Mouse (Mus musculus): ENCODE measurements at regions not wholly inside any gene's neighbourhood (a gene's known extent, or its start where the extent isn't known, plus 50 kb on each side); places are given as distances from the start of the nearest gene placed in this dataset.

GRCm38 (mm10) chr10:43794587-43794986, 107.0 kb downstream of the Qrsl1 start:
- no peak for DNase-seq

GRCm38 (mm10) chr10:43800077-43800476, 101.5 kb downstream of the Qrsl1 start:
- DNase-seq, result no peak

GRCm38 (mm10) chr10:43815291-43815690, 86.3 kb downstream of the Qrsl1 start:
- DNase-seq, result no peak

GRCm38 (mm10) chr10:43817522-43818198, 83.9 kb downstream of the Qrsl1 start:
- no peak for DNase-seq

- no peak for DNase-seq
Measured at GRCm38 (mm10) chr10:43818623-43819022, 82.9 kb downstream of the Qrsl1 start.

- no peak for DNase-seq
Measured at GRCm38 (mm10) chr10:43819434-43819833, 82.1 kb downstream of the Qrsl1 start.

- DNase-seq, result no peak
Measured at GRCm38 (mm10) chr10:43822615-43823014, 78.9 kb downstream of the Qrsl1 start.

GRCm38 (mm10) chr10:43824009-43824408, 77.5 kb downstream of the Qrsl1 start:
- no peak for DNase-seq

Data from kidney, adult 9 months (tissue).